Mouse (Mus musculus) cerebellum, postnatal 4 days (tissue): ENCODE data around the gene Scai.
"Not testable (repeated sequence)": the region's sequence is repeated elsewhere in the genome, so short reads cannot be mapped to it uniquely, and the experiment has no call there.

Experiments used
- DNase-seq, 2 experiments: peaks; one replicate each; pipeline ENCODE4 v3.0.0; 2022; ENCODE audit warnings: low spot score in 2 of 2, mixed read lengths in 1 of 2

The Scai gene

GRCm38 (mm10) chr2:39140586-39141455 is 49.7 kb downstream of the Scai start:
- no peak for DNase-seq

DNA sequence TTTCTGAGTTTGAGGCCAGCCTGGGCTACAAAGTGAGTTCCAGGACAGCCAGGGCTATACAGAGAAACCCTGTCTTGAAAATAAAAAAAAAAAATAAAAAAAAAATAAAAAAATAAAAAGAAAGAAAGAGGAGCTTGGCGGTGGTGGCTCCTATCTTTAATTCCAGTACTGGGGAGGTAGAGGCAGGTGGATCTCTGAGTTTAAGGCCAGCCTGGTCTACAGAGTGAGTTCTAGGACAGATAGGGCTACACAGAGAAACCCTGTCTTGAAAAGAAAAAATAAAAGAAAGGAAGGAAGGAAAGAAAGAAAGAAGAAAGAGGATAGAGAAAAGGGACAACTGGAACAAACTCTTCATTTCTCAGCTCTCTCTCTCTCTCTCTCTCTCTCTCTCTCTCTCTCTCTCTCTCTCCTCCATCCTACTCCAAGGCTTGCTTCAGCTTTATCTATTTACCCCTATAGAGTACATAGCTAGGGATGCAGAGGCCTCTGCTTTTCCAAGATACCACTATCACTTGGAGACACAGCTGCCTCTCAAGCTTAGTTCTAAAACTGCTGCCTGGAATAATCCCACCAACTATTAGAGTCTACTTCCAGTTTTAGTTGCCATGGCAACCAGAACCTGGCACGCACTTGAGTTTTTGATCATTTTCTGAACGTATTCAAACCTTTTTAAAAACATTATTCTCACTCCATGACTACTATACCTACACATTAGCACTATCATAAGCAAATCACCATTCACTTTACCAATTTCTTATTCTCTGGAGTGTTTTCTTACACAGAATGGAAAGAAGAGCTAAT is 60.8 kb downstream of the Scai start:
- no peak for DNase-seq

DNA sequence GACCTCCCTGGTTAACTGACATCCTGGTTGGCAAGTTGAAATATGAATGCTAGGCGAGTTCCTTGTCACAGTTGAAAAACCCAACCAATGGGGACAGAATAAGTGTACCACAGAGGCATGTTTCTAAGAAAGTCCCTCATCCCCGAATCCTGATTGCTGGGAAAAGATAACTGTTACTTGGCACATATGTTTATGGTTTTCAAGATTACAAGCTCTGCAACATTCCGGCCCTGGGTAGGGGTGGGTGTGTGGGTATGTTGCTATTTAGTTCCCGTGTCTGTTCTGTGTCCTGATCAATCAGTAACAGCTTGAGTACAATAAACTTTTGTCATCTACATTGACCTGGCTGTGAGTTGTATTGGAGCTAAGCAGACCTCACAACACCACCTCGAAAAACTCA is 66.4 kb downstream of the Scai start:
- DNase-seq = no peak

GRCm38 (mm10) chr2:39121137-39121536 is 69.4 kb downstream of the Scai start:
- DNase-seq = no peak

GRCm38 (mm10) chr2:39116583-39116982 is 74.0 kb downstream of the Scai start:
- no peak for DNase-seq

DNA sequence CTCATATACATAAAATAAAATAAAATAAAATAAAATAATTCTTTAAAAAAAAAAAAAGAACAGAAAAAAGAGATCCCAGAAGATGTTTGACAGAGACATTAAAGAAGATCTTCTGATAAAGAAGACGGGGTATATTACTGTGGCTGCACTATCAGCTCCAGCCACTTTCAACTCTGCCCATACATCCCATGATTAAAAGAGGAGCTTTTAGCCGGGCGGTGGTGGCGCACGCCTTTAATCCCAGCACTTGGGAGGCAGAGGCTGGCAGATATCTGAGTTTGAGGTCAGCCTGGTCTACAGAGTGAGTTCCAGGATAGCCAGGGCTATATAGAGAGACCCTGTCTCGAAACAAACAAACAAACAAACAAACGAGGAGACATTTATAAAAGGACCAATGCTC is 76.4 kb downstream of the Scai start:
- no peak for DNase-seq

GRCm38 (mm10) chr2:39110514-39110913 is 80.0 kb downstream of the Scai start:
- DNase-seq = no peak

DNA sequence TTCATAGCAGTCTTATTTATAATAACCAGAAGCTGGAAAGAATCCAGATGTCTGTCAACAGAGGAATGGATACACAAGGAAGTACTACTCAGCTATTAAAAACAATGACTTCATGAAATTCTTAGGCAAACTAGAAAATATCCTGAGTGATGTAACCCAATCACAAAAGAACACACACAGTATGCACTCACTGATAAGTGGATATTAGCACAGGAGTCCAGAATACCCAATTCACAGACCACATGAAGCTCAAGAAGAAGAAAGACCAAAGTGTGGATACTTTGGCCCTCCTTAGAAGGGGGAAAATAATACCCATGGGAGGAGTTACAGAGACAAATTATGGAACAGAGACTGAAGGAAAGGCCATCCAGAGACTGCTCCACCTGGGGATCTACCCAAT is 80.8 kb downstream of the Scai start:
- not testable (repeated sequence) for DNase-seq

GRCm38 (mm10) chr2:39099951-39100350 is 90.6 kb downstream of the Scai start:
- DNase-seq = not testable (repeated sequence)

- DNase-seq = no peak
Observed at GRCm38 (mm10) chr2:39097993-39098392, 92.5 kb downstream of the Scai start.

- DNase-seq = no peak
Observed at GRCm38 (mm10) chr2:39091966-39092365, 98.6 kb downstream of the Scai start.

- no peak for DNase-seq
Observed at GRCm38 (mm10) chr2:39082706-39083105, 107.8 kb downstream of the Scai start.

GRCm38 (mm10) chr2:39070666-39071065 is 119.9 kb downstream of the Scai start:
- no peak for DNase-seq

DNA sequence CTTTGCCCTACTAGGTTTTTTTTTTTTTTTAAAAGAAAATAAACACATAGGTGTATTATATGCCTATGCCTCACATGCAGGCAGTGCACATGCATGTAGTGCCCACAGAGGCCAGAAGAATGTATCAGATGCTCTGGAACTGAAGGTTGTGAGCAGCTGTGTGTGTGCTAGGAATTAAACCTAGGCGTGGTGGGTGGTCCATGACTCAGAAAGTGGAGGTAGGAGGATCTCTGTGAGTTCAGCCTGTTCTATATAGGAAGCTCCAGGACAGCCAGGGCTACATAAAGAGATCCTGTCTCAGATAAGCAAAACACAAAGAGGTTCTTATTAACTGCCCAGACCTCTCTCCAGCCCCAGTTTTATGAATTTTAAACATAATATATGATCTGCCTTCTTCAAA is 121.4 kb downstream of the Scai start:
- no peak for DNase-seq

- peak; percentile 84 to 88 for DNase-seq
Observed at GRCm38 (mm10) chr2:39065400-39065987, 125.0 kb downstream of the Scai start, which contains the start of gene Golga1. Golga1 (minus strand) TSS chr2:39065541.

GRCm38 (mm10) chr2:39064687-39065399 is 125.7 kb downstream of the Scai start:
- no peak for DNase-seq

- no peak for DNase-seq
Observed at GRCm38 (mm10) chr2:39048515-39048914, 142.0 kb downstream of the Scai start.

DNA sequence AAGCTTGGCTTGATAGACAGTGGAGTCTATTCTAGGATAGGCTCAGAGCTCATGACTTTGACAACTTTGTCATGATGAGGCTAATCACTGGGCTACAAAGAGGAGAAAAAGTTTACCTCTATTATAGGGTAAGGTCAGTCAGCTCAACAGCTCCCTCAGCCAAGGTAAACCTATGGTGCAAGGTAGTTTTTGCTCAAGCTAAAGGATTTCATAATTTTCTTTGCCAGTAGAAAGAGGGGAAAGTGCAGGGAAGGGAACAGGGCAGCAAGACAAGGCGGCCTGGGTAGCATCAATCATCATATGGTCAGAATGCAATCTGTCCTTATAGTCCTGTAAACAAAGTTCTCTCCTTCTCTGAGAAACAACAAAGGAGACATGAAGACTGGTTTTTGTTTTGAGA is 150.3 kb downstream of the Scai start:
- no peak for DNase-seq

GRCm38 (mm10) chr2:39031611-39032010 is 158.9 kb downstream of the Scai start:
- no peak for DNase-seq

- no peak for DNase-seq
Observed at GRCm38 (mm10) chr2:39020004-39020403, 170.5 kb downstream of the Scai start.

GRCm38 (mm10) chr2:39016581-39016980 is 174.0 kb downstream of the Scai start:
- DNase-seq = no peak
